Mouse (Mus musculus) ovary, postnatal 14 days (tissue): Measurements from ENCODE around the gene Ppm1h.

ENCODE experiments used
- DNase-seq: peaks from one replicate; pipeline ENCODE4 v3.0.0; 2022; ENCODE audit warnings: low spot score

Gene Ppm1h

DNA sequence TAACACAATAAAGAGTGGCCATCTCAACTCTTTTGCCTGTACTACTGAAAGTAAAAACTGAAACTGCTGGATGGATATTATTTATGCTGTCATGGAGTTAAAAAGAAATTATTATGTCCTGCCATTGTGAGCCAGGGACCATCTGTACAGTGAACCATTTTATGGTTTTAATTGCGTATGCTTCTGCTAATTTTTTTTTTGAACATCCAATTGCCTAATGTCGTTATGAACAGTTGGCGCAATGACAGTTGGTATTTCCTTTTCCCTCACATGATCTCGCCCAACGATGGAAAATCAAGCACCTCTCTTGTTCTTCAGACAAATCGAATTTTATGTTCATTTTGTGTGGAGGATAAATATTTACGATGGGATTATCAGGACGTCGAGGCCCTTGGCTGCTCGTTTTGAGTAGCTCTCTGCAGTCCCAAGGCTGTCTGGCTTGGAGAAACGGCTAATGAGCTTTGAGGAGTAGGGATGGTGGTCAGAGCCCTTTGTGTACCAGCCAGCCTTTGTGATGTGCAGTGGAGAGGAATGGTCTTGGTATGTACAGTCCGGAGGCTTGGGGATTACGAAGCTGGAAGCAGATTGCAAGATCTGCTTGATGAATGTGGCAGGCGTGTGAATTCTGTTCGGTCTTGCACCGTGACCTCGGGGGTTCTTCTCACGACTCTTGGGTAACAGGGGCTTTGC lies 183.3 kb downstream of the Ppm1h start:
- no peak for DNase-seq

GRCm38 (mm10) chr10:122862386-122863023 lies 183.9 kb downstream of the Ppm1h start:
- DNase-seq = no peak

DNA sequence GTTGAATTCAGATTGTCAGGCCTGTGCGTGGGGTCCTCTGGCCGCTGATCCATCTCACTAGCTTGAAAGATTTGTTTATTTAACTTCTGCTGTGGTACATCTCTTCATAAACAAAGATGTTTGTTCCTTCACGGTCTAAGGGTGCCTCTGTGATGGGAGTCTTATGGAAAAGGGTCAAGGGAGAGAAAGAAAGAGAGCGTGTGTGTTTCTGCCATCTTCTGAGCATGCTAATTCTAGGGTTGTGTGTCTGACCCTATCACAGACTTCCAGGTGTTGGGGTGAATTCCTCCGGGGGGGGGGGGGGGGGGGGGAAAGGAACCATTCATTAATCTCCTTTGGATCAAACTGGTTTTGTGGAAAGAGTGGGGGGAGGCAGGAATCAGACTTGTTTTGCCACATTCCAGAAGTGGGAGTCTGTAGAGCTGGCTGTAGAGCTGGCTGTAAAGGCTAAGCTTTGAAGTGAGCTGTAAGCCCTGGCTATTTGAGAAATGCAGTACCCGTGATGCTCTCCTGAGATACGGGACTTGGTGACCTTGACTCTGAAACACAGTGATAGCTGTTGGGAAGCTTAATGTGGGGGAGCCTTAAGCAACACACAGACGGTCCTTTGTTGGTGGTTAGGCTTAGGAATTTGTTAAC lies 191.4 kb downstream of the Ppm1h start:
- DNase-seq = no peak

GRCm38 (mm10) chr10:122870848-122871494 lies 192.4 kb downstream of the Ppm1h start:
- DNase-seq = no peak

- DNase-seq = no peak
These were observed 194.2 kb downstream of the Ppm1h start for GRCm38 (mm10) chr10:122872720-122873119.

- no peak for DNase-seq
These were observed 198.4 kb downstream of the Ppm1h start for GRCm38 (mm10) chr10:122876964-122877363.

- DNase-seq = no peak
These were observed 198.9 kb downstream of the Ppm1h start for GRCm38 (mm10) chr10:122877436-122877835.

GRCm38 (mm10) chr10:122881456-122881855 lies 202.9 kb downstream of the Ppm1h start:
- DNase-seq = no peak

GRCm38 (mm10) chr10:122882614-122883013 lies 204.1 kb downstream of the Ppm1h start:
- DNase-seq = no peak

GRCm38 (mm10) chr10:122883823-122884743 lies 205.5 kb downstream of the Ppm1h start:
- peak; percentile 54 for DNase-seq

GRCm38 (mm10) chr10:122885301-122885700 lies 206.7 kb downstream of the Ppm1h start:
- no peak for DNase-seq

GRCm38 (mm10) chr10:122886055-122886915 lies 207.7 kb downstream of the Ppm1h start:
- peak; percentile 49 for DNase-seq

- no peak for DNase-seq
These were observed 208.5 kb downstream of the Ppm1h start for GRCm38 (mm10) chr10:122886916-122887527.

DNA sequence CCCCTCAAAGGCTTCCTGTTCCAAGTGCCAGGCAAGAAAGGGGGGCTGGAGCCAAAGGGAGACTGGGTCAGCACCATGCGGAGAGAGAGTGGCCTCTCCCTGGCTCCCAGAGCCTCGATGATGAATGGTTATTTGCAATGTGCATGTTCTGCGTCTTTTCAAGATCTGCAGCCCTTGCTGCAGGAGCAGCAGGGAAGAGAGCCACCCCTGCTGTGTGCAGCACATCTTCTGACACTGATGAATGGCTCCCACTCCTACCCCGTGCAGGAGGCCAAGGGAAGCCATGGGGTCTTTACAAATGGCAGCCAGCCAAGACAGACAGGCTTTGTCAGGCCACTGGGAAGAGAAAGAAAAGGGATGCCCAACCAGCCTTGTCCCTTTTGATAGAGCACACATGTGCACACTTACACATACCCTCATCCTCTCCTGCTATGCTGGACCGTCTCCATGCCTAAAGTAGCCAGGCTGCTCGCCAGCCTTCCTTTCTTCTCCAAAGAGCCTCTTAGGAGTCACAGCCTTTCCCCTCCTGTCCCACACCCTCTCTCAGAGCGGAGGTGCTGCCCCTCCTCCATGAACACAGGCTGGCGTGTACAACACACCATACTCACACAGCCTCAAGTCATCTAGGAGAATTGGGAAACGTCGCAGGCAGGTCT lies 209.1 kb downstream of the Ppm1h start:
- DNase-seq = no peak

- no peak for DNase-seq
These were observed 212.3 kb downstream of the Ppm1h start for GRCm38 (mm10) chr10:122890682-122891350.

GRCm38 (mm10) chr10:122891461-122891860 lies 212.9 kb downstream of the Ppm1h start:
- no peak for DNase-seq

GRCm38 (mm10) chr10:122894555-122895069 lies 216.1 kb downstream of the Ppm1h start:
- DNase-seq = no peak

DNA sequence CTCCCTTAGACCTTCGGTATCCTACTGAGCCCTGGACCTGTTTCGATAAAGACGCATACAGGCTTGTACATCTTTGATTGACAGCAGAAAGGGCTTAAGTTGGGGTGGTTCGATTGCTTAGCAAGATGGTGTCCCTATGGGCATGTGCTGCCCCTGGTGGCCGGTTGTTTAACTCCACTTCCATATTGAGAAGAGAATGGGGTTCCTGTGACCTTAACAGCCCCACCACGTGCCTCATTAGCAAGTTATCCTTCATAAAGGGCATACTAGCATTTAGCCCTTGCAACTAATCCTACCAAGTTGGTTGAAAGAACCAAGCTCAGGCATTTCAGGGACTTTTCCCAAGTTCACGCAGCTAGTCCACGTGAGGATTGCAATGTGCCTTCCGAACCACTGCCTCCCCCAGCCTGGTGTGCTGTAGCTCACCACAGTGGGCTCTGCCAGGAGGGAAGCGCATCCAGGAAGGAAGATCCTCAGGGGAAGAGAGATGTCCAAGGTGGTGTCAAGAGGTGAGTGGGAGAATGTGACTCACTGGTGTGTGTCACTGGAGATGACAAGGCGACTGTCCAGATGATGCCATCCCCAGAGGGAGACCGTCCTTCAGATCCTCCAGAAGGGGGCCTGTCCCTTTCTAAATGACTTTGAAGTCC lies 216.7 kb downstream of the Ppm1h start:
- DNase-seq = no peak
